Comparison of ENCODE assay signal across 10 mouse cellular contexts in genomic region chr11:20646986-20647726, GRCm38 (mm10).
DNase-seq lines count a peak whose midpoint lies in the region; ATAC-seq and TF ChIP-seq lines count a peak whose summit lies in the region.
"Had no signal": no experiment of that assay in that cellular context is flagged by ENCODE, and none has a peak within 500 bp of the region (broad histone marks: within the 10 kb centered on the region; RNA-seq: fewer than 3 reads in every experiment).

No protein-coding gene starts in this region.

- no peaks in the 10 kb centered on the region for H3K27me3 ChIP-seq in heart, embryonic 13.5 days (replicated peaks)
- no peaks in the 10 kb centered on the region for H3K27me3 ChIP-seq in heart, adult 2 months (ENCODE audit: control insufficient read depth, insufficient read depth, low read length)
- H3K27me3 ChIP-seq in midbrain, embryonic 10.5 days (ENCODE audit: low read depth, poor library complexity, severe bottlenecking) = no peaks in the 10 kb centered on the region
- no peaks in the 10 kb centered on the region for H3K27me3 ChIP-seq in midbrain, embryonic 16.5 days (ENCODE audit: control insufficient read depth, insufficient read depth, low read depth, low read length)
- H3K27me3 ChIP-seq in hindbrain, postnatal 0 days (ENCODE audit: insufficient read depth, low read length) = no peaks in the 10 kb centered on the region
- H3K27me3 ChIP-seq in liver, embryonic 11.5 days (replicated peaks; ENCODE audit: control insufficient read depth, insufficient read depth, low read length) = no peaks in the 10 kb centered on the region
- H3K27me3 ChIP-seq: megakaryocyte, embryonic 14.5 days had no signal

- no peak for ATAC-seq in heart, embryonic 13.5 days (ENCODE audit: extremely low read depth, insufficient number of reproducible peaks, low FRiP score, low TSS enrichment)
- no peak; the same call in 1 of the 2 replicates for ATAC-seq in midbrain, embryonic 16.5 days
- no peak for ATAC-seq in hindbrain, postnatal 0 days
- ATAC-seq in liver, embryonic 11.5 days (replicated peaks; ENCODE audit: low FRiP score) = no peak

- WGBS in heart, embryonic 13.5 days = 52% methylated on average over 10 of the region's 10 CpGs
- 59% methylated on average over 10 of the region's 10 CpGs for WGBS in heart, adult 2 months
- WGBS in midbrain, embryonic 10.5 days = 29% methylated on average over 10 of the region's 10 CpGs
- WGBS in midbrain, embryonic 16.5 days = 16% methylated on average over 10 of the region's 10 CpGs
- 31% methylated on average over 10 of the region's 10 CpGs for WGBS in hindbrain, postnatal 0 days
- WGBS in liver, embryonic 11.5 days = 72% methylated on average over 10 of the region's 10 CpGs

- no peaks in the 10 kb centered on the region for H3K9me3 ChIP-seq in heart, embryonic 13.5 days
- no peaks in the 10 kb centered on the region for H3K9me3 ChIP-seq in midbrain, embryonic 10.5 days (replicated peaks)
- no peaks in the 10 kb centered on the region for H3K9me3 ChIP-seq in midbrain, embryonic 16.5 days (replicated peaks; ENCODE audit: control insufficient read depth, low read length, poor library complexity, severe bottlenecking)
- no peaks in the 10 kb centered on the region for H3K9me3 ChIP-seq in hindbrain, postnatal 0 days (ENCODE audit: low read length)
- H3K9me3 ChIP-seq in liver, embryonic 11.5 days (ENCODE audit: control insufficient read depth, low read length) = no peaks in the 10 kb centered on the region
- H3K9me3 ChIP-seq: megakaryocyte, embryonic 14.5 days had no signal

- peaks cover 33% of the 10 kb centered on the region for H3K36me3 ChIP-seq in heart, embryonic 13.5 days
- no peaks in the 10 kb centered on the region for H3K36me3 ChIP-seq in heart, adult 2 months (ENCODE audit: control insufficient read depth, insufficient read depth, low read length)
- H3K36me3 ChIP-seq in midbrain, embryonic 10.5 days = peaks cover 14% of the 10 kb centered on the region
- no peaks in the 10 kb centered on the region for H3K36me3 ChIP-seq in midbrain, embryonic 16.5 days (ENCODE audit: control insufficient read depth, insufficient read depth, low read length)
- H3K36me3 ChIP-seq in hindbrain, postnatal 0 days (ENCODE audit: insufficient read depth, low read length) = no peaks in the 10 kb centered on the region
- peaks cover 12% of the 10 kb centered on the region for H3K36me3 ChIP-seq in liver, embryonic 11.5 days (ENCODE audit: control insufficient read depth, insufficient read depth, low read length)

- H3K9ac ChIP-seq in heart, embryonic 13.5 days = peak overlapping the region; percentile 50; the same call in 1 of the 2 replicates
- H3K9ac ChIP-seq in heart, adult 2 months (ENCODE audit: low read depth, low read length) = no peak overlapping the region
- no peak overlapping the region for H3K9ac ChIP-seq in midbrain, embryonic 16.5 days (ENCODE audit: low read depth, low read length)
- no peak overlapping the region for H3K9ac ChIP-seq in hindbrain, postnatal 0 days (replicated peaks; ENCODE audit: low read length)
- no peak overlapping the region for H3K9ac ChIP-seq in liver, embryonic 11.5 days (ENCODE audit: low read depth, low read length)

- no peak overlapping the region for H3K4me2 ChIP-seq in heart, embryonic 13.5 days
- H3K4me2 ChIP-seq in midbrain, embryonic 16.5 days (ENCODE audit: low read length) = no peak overlapping the region
- H3K4me2 ChIP-seq in hindbrain, postnatal 0 days (ENCODE audit: low read depth, low read length) = no peak overlapping the region
- H3K4me2 ChIP-seq in liver, embryonic 11.5 days = no peak overlapping the region

- peaks cover 71% of the 10 kb centered on the region for H3K4me1 ChIP-seq in heart, embryonic 13.5 days
- H3K4me1 ChIP-seq in heart, adult 2 months (ENCODE audit: control insufficient read depth, insufficient read depth, low read length) = peaks cover 8% of the 10 kb centered on the region
- peaks cover 97% of the 10 kb centered on the region for H3K4me1 ChIP-seq in midbrain, embryonic 10.5 days
- peaks cover 27% of the 10 kb centered on the region for H3K4me1 ChIP-seq in midbrain, embryonic 16.5 days (ENCODE audit: control insufficient read depth, insufficient read depth, low read length)
- peaks cover 13% of the 10 kb centered on the region; the same call in 1 of the 2 replicates for H3K4me1 ChIP-seq in hindbrain, postnatal 0 days (ENCODE audit: insufficient read depth, low read length)
- peaks cover 19% of the 10 kb centered on the region for H3K4me1 ChIP-seq in liver, embryonic 11.5 days (replicated peaks; ENCODE audit: control insufficient read depth, insufficient read depth, low read length)

- TF ChIP-seq POLR2A in heart, adult 2 months (IDR thresholded peaks at IDR 0.05; ENCODE audit: insufficient read depth, low read depth, low read length) = no peak

- no peak for TF ChIP-seq CTCF in heart, adult 2 months (IDR thresholded peaks at IDR 0.05)
- no peak for TF ChIP-seq CTCF in hindbrain, postnatal 0 days (IDR thresholded peaks at IDR 0.05; ENCODE audit: low read depth)

- no peak overlapping the region for H3K4me3 ChIP-seq in heart, embryonic 13.5 days
- H3K4me3 ChIP-seq in heart, adult 2 months = no peak overlapping the region
- no peak overlapping the region for H3K4me3 ChIP-seq in midbrain, embryonic 10.5 days
- H3K4me3 ChIP-seq in midbrain, embryonic 16.5 days (ENCODE audit: low read depth, low read length) = no peak overlapping the region
- no peak overlapping the region for H3K4me3 ChIP-seq in hindbrain, postnatal 0 days (ENCODE audit: low read length)
- H3K4me3 ChIP-seq in liver, embryonic 11.5 days (ENCODE audit: low read depth, low read length) = no peak overlapping the region

- peak overlapping the region; percentile 37 for H3K27ac ChIP-seq in heart, embryonic 13.5 days (replicated peaks)
- H3K27ac ChIP-seq in heart, adult 2 months = no peak overlapping the region
- H3K27ac ChIP-seq in midbrain, embryonic 10.5 days (replicated peaks) = peak overlapping the region; percentile 84
- no peak overlapping the region for H3K27ac ChIP-seq in midbrain, embryonic 16.5 days (ENCODE audit: low read length)
- H3K27ac ChIP-seq in hindbrain, postnatal 0 days = no peak overlapping the region
- H3K27ac ChIP-seq in liver, embryonic 11.5 days (ENCODE audit: low read depth, low read length) = no peak overlapping the region

- no peak for TF ChIP-seq EP300 in heart, adult 2 months (IDR thresholded peaks at IDR 0.05; ENCODE audit: insufficient read depth, low read depth, low read length)

- DNase-seq in heart, adult 2 months = no peak
- peak; percentile 65 for DNase-seq in midbrain, embryonic 10.5 days (ENCODE audit: low spot score)
- DNase-seq in hindbrain, postnatal 0 days (ENCODE audit: low spot score) = peak; percentile 43
- DNase-seq in telencephalon, adult 2 months (ENCODE audit: low read depth, low spot score) = peak; percentile 40
- no peak for DNase-seq in liver, embryonic 11.5 days (ENCODE audit: low spot score)
- DNase-seq in left cerebral cortex, postnatal 36 days (ENCODE audit: low spot score in 2 of 2) = no peak
- DNase-seq: gastrocnemius, postnatal 25 days had no signal

- H3K79me2 ChIP-seq in heart, adult 2 months (replicated peaks; ENCODE audit: control insufficient read depth, insufficient read depth, low read length) = peaks cover 9% of the 10 kb centered on the region

- intact Hi-C loops in heart, adult 2 months (cut with DNase I) = no loop called here
- intact Hi-C loops in left cerebral cortex, postnatal 36 days (cut with DNase I) = no loop called here

Comparison
In these comparisons a context has a peak if more than half of its experiments do, and no peak if none do; other contexts are left out.
1. H3K27ac ChIP-seq: peak in heart, embryonic 13.5 days (single experiment) and midbrain, embryonic 10.5 days (single experiment); none in heart, adult 2 months (single experiment), midbrain, embryonic 16.5 days (single experiment), hindbrain, postnatal 0 days (single experiment) and liver, embryonic 11.5 days (single experiment).
2. DNase-seq: peak in midbrain, embryonic 10.5 days (single experiment), hindbrain, postnatal 0 days (single experiment) and telencephalon, adult 2 months (single experiment); none in heart, adult 2 months (0 of 2), liver, embryonic 11.5 days (single experiment) and left cerebral cortex, postnatal 36 days (0 of 2).